Mouse (Mus musculus): ENCODE measurements at regions not wholly inside any gene's neighbourhood (a gene's known extent, or its start where the extent isn't known, plus 50 kb on each side); places are given as distances from the start of the nearest gene placed in this dataset.

- no peak overlapping the region for H3K4me2 ChIP-seq (ENCODE audit: insufficient read depth, low read depth, poor library complexity, severe bottlenecking)
- H3K9me3 ChIP-seq (replicated peaks; ENCODE audit: low read length), result no peaks in the 10 kb centered on the region
- TF ChIP-seq MEF2A (IDR thresholded peaks at IDR 0.05; ENCODE audit: borderline replicate concordance, low read depth, low read length) (no peak), KAT2A (IDR thresholded peaks at IDR 0.05; ENCODE audit: insufficient replicate concordance, low read length) (no peak), ZKSCAN1 (IDR thresholded peaks at IDR 0.05; ENCODE audit: borderline replicate concordance, low read depth, low read length) (no peak), USF1 (IDR thresholded peaks at IDR 0.05; ENCODE audit: low read depth, low read length) (no peak), BHLHE40 (IDR thresholded peaks at IDR 0.05; ENCODE audit: low read depth, low read length) (no peak), CTCF (conservative IDR thresholded peaks at IDR 0.05 in 1 of 2, IDR thresholded peaks at IDR 0.05 in 1 of 2; ENCODE audit: low read depth in 2 of 2, low read length in 2 of 2) (no peak), UBTF (IDR thresholded peaks at IDR 0.05; ENCODE audit: low read depth, low read length) (no peak), PAX5 (IDR thresholded peaks at IDR 0.05; ENCODE audit: low read length) (no peak)
Observed at GRCm38 (mm10) chr6:143535726-143536125, 368.7 kb downstream of the Etnk1 start.

GRCm38 (mm10) chr6:143536525-143537293 lies 369.7 kb downstream of the Etnk1 start:
- Histone ChIP-seq H3K9ac (ENCODE audit: insufficient read depth, low read depth) (no peak overlapping the region), H3K27me3 (replicated peaks) (no peaks in the 10 kb centered on the region), H3K9me3 (replicated peaks; ENCODE audit: low read length) (no peaks in the 10 kb centered on the region), H3K4me3 (replicated peaks in 1 of 3; ENCODE audit: low read depth in 2 of 3, low read length in 2 of 3, poor library complexity in 1 of 3) (no peak overlapping the region), H3K36me3 (replicated peaks in 1 of 2; ENCODE audit: control insufficient read depth in 1 of 2, insufficient read depth in 1 of 2, low read length in 1 of 2) (no peaks in the 10 kb centered on the region), H3K27ac (ENCODE audit: insufficient read depth, low read depth) (no peak overlapping the region), H3K79me2 (replicated peaks; ENCODE audit: control insufficient read depth, extremely low read depth, insufficient read depth, poor library complexity, severe bottlenecking) (no peaks in the 10 kb centered on the region), H3K4me1 (ENCODE audit: control insufficient read depth in 1 of 2, insufficient read depth in 2 of 2) (no peaks in the 10 kb centered on the region), H3K4me2 (ENCODE audit: insufficient read depth, low read depth, poor library complexity, severe bottlenecking) (no peak overlapping the region)
- TF ChIP-seq GABPA (IDR thresholded peaks at IDR 0.05; ENCODE audit: insufficient replicate concordance, low read depth, low read length) (no peak), TCF12 (IDR thresholded peaks at IDR 0.05; ENCODE audit: low read depth, low read length) (no peak), USF2 (conservative IDR thresholded peaks at IDR 0.05; ENCODE audit: low read depth, low read length) (no peak), EP300 (IDR thresholded peaks at IDR 0.05; ENCODE audit: low read length) (no peak), CHD1 (IDR thresholded peaks at IDR 0.05; ENCODE audit: low read depth, low read length) (no peak), CHD2 (IDR thresholded peaks at IDR 0.05; ENCODE audit: low read length) (no peak), IRF4 (IDR thresholded peaks at IDR 0.05; ENCODE audit: low read depth, low read length) (no peak)
- dilution Hi-C loops (cut with MboI; ENCODE audit: extremely low pct_ligation_motif_present, extremely low pct_unique_long_range_greater_than_20kb, low sequenced_read_pairs) (no loop called here), in situ Hi-C loops (cut with MboI; ENCODE audit: low pct_ligation_motif_present, low pct_unique_long_range_greater_than_20kb, low sequenced_read_pairs) (no loop called here)
- DNase-seq (ENCODE audit: extremely low read depth), result no peak

More at GRCm38 (mm10) chr6:143535726-143536125, 368.7 kb downstream of the Etnk1 start:
- Histone ChIP-seq H3K36me3 (replicated peaks in 1 of 2; ENCODE audit: control insufficient read depth in 1 of 2, insufficient read depth in 1 of 2, low read length in 1 of 2) (no peaks in the 10 kb centered on the region), H3K4me3 (replicated peaks in 1 of 3; ENCODE audit: low read depth in 2 of 3, low read length in 2 of 3, poor library complexity in 1 of 3) (no peak overlapping the region), H3K27ac (ENCODE audit: insufficient read depth, low read depth) (no peak overlapping the region), H3K9ac (ENCODE audit: insufficient read depth, low read depth) (no peak overlapping the region), H3K4me1 (ENCODE audit: control insufficient read depth in 1 of 2, insufficient read depth in 2 of 2) (no peaks in the 10 kb centered on the region), H3K79me2 (replicated peaks; ENCODE audit: control insufficient read depth, extremely low read depth, insufficient read depth, poor library complexity, severe bottlenecking) (no peaks in the 10 kb centered on the region), H3K27me3 (replicated peaks) (no peaks in the 10 kb centered on the region)
- in situ Hi-C loops (cut with MboI; ENCODE audit: low pct_ligation_motif_present, low pct_unique_long_range_greater_than_20kb, low sequenced_read_pairs) (no loop called here), dilution Hi-C loops (cut with MboI; ENCODE audit: extremely low pct_ligation_motif_present, extremely low pct_unique_long_range_greater_than_20kb, low sequenced_read_pairs) (no loop called here)
- no peak for DNase-seq (ENCODE audit: extremely low read depth)

All from CH12.LX (cell line).